Mouse (Mus musculus) embryonic fibroblast, embryonic 13.5 days (primary cell): Measurements from ENCODE around the gene Pde4d.

Experiments used
- CTCF ChIP-seq: IDR thresholded peaks from 2 replicates; pipeline ENCODE4 v1.5.1; 2011; ENCODE audit warnings: mild to moderate bottlenecking, control low read depth, low read length, moderate library complexity, borderline replicate concordance; ENCODE audit not compliant: insufficient read depth
- POLR2A ChIP-seq: IDR thresholded peaks from 2 replicates; pipeline ENCODE4 v1.6.1; 2011; ENCODE audit warnings: low read depth, mild to moderate bottlenecking, control low read depth, low read length, moderate library complexity

- TF ChIP-seq CTCF, result no peak
- no peak for TF ChIP-seq POLR2A
Observed at GRCm38 (mm10) chr13:109671589-109672347, 1222.0 kb downstream of the Pde4d start.
